Comparison of ENCODE assay signal across 9 mouse cellular contexts in the genomic region with DNA sequence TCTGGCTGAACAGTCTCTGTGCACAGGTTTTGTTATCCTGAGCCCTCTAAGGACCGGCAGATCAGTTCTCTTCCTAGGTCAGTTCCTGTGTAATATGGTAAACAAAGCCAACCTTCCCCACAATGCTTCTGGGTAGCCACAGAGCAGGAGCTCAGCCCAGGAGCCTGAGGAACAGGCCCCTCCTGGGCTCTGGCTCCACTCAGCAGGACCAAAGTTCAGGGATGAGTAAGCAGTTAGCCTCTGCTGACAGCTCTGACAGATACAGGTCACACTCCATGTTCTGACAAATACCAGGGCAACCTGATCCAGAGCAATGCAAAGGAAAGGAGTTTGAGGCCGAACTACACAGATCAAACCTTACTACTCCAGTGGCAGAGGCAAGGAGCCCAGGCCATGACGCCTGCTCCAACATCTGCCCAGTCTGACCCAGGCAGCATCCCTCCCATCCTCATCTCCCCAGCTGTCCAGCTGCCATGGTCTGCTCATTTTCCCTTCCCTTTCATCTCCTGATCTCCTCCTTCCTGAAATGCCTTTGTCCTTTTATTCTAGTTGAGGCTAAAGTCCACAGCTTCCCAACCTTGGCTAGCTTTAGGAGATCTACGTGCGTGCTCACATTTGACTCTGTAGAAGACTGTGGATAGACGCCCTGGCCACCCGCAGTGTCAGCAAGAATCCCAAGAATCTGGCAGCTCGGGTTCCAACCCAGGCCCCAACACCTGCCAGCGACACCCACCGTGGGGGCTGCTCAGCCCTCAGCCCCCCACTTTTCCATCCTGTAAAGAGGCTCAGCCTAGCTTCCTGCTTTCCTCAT. TPM values are rescaled to one million over a fixed set of nuclear protein-coding genes. Genes with fewer than 3 reads are reported as not detected.
DNase-seq lines count a peak whose midpoint lies in the region; ATAC-seq and TF ChIP-seq lines count a peak whose summit lies in the region.
"Had no signal": no experiment of that assay in that cellular context is flagged by ENCODE, and none has a peak within 500 bp of the region (broad histone marks: within the 10 kb centered on the region; RNA-seq: fewer than 3 reads in every experiment).

No protein-coding gene starts in this region.

- peak; percentile 75 for ATAC-seq in liver, embryonic 12.5 days

- H3K4me2 ChIP-seq in liver, embryonic 12.5 days: no peak overlapping the region
- H3K4me2 ChIP-seq: embryonic facial prominence, embryonic 15.5 days had no signal

- peak overlapping the region; percentile 4 for H3K27ac ChIP-seq in ES-Bruce4 (ENCODE audit: insufficient read depth, low read length)
- peak overlapping the region; percentile 38 for H3K27ac ChIP-seq in liver, embryonic 12.5 days

- 57% methylated on average over 10 of the region's 10 CpGs for WGBS in liver, embryonic 12.5 days (ENCODE audit: insufficient replicate concordance)

- H3K4me3 ChIP-seq in ES-Bruce4 (ENCODE audit: low read depth, low read length): no peak overlapping the region
- H3K4me3 ChIP-seq in liver, embryonic 12.5 days: no peak overlapping the region
- H3K4me3 ChIP-seq: embryonic facial prominence, embryonic 15.5 days had no signal

- no peaks in the 10 kb centered on the region for H3K36me3 ChIP-seq in ES-Bruce4 (ENCODE audit: control insufficient read depth, insufficient read depth, low read length, poor library complexity, severe bottlenecking)
- 0 out of 2 replicates have a peak, but pooled peaks cover 9% of the 10 kb centered on the region for H3K36me3 ChIP-seq in liver, embryonic 12.5 days
- H3K36me3 ChIP-seq: embryonic facial prominence, embryonic 15.5 days had no signal

- TF ChIP-seq EP300 in ES-Bruce4 (IDR thresholded peaks at IDR 0.05; ENCODE audit: insufficient read depth, low read depth, low read length): 0 out of 2 replicates have a peak, but pooled peaks have one; percentile 42

- DNase-seq in 416B (ENCODE audit: low read depth): peak; percentile 34
- DNase-seq in kidney, adult 18-20 months: peak; percentile 65
- DNase-seq in left cerebral cortex, postnatal 10 days (ENCODE audit: extremely low spot score in 1 of 2, low spot score in 2 of 2): no peak
- DNase-seq in lung, postnatal 10 days: no peak
- no peak for DNase-seq in retina, postnatal 1 day
- DNase-seq: adrenal gland, postnatal 25 days had no signal

- no peak for TF ChIP-seq CTCF in ES-Bruce4 (IDR thresholded peaks at IDR 0.05; ENCODE audit: low read depth, low read length)

- intact Hi-C loops in left cerebral cortex, postnatal 10 days (cut with DNase I): no loop called here

- H3K9ac ChIP-seq in ES-Bruce4 (ENCODE audit: low read depth, poor library complexity, severe bottlenecking): no peak overlapping the region
- no peak overlapping the region for H3K9ac ChIP-seq in liver, embryonic 12.5 days
- H3K9ac ChIP-seq: embryonic facial prominence, embryonic 15.5 days had no signal

- no peaks in the 10 kb centered on the region for H3K27me3 ChIP-seq in ES-Bruce4 (ENCODE audit: control insufficient read depth, insufficient read depth, low read length, poor library complexity, severe bottlenecking)
- H3K27me3 ChIP-seq in liver, embryonic 12.5 days (replicated peaks): no peaks in the 10 kb centered on the region
- H3K27me3 ChIP-seq: embryonic facial prominence, embryonic 15.5 days had no signal

- H3K4me1 ChIP-seq in ES-Bruce4 (ENCODE audit: control insufficient read depth, insufficient read depth, low read length): peaks cover 13% of the 10 kb centered on the region
- peaks cover 51% of the 10 kb centered on the region for H3K4me1 ChIP-seq in liver, embryonic 12.5 days

- TF ChIP-seq POLR2A in ES-Bruce4 (IDR thresholded peaks at IDR 0.05; ENCODE audit: insufficient read depth, low read length): no peak

- no peaks in the 10 kb centered on the region for H3K9me3 ChIP-seq in ES-Bruce4 (replicated peaks; ENCODE audit: control insufficient read depth, insufficient read depth, low read length, poor library complexity, severe bottlenecking)
- H3K9me3 ChIP-seq in liver, embryonic 12.5 days (replicated peaks): no peaks in the 10 kb centered on the region
- H3K9me3 ChIP-seq: embryonic facial prominence, embryonic 15.5 days had no signal

RNA-seq across cellular contexts. Expression of a gene that starts 57.2 kb away (rescaled TPM):
- 28.8 and 31.3 TPM in 2 replicates for polyA plus RNA-seq in ES-Bruce4 (2011; ENCODE audit: insufficient read depth, insufficient read length, low read depth, missing spikeins)
- 11.3 and 11.7 TPM in 2 replicates for polyA plus RNA-seq in liver, embryonic 12.5 days (2016; fragmentation: Nextera tagmentation; extraction: Ambion mirVana)
- 10 to 100 TPM; 86.8 to 91.8 TPM for total RNA-seq in left cerebral cortex, postnatal 10 days (2021)

Comparison
In these comparisons a context has a peak if more than half of its experiments do, and no peak if none do; other contexts are left out.
1. DNase-seq: peak in 416B (single experiment) and kidney, adult 18-20 months (single experiment); none in left cerebral cortex, postnatal 10 days (0 of 2), lung, postnatal 10 days (single experiment) and retina, postnatal 1 day (single experiment).